Mouse (Mus musculus) CH12.LX (cell line): Measurements from ENCODE around the gene Olfr1160.

Experiments
- E2F4 ChIP-seq: IDR thresholded peaks from 2 replicates; pipeline ENCODE4 v1.6.1; 2011; ENCODE audit warnings: low read depth, low read length, improper control_type of control experiment; ENCODE audit not compliant: insufficient replicate concordance
- RCOR1 ChIP-seq: conservative IDR thresholded peaks from 2 replicates; pipeline ENCODE4 v1.6.1; 2012; ENCODE audit warnings: low read depth, mild to moderate bottlenecking, inconsistent platforms, low read length, improper control_type of control experiment

DNA sequence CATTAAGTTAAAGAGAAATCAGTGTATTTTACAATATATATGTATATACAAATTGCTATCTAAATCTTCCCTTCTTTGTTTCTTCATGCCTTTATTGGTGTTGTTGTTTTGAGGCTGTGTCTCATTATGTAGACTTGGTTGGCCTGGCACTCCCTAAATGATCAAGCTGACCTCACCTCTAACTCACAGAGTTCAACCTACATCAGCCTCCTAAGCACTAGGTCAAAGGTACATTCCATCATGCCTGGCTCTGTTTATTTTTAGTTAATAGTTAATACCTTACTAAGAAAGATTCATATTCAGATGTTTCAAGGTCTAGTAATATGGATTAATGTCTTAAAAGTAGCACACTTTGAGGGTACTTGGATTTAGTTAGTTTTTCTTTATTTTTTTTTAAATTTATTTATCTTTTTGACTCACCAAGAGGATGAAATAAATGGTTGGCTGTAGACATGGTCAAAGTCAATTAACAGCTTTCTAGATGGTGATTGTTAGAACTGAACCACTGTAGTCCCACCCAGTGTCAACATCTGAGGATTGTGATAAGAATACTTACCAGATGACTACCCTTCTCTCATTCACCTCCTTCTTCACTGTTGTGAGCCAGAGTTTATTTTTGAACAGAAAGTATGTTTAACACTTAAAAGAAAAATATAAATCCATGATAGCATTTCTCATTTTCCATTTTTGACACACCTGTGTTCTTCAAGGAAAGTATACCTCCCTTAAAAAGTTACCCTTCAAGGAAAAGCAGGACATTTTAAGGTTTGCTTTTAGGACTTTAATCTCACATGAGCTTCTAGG, at the start of gene Olfr1160:
- TF ChIP-seq RCOR1: no peak
- no peak for TF ChIP-seq E2F4
